Mouse (Mus musculus): Measurements from ENCODE around the gene Fbxw16.

- TF ChIP-seq POLR2A (IDR thresholded peaks at IDR 0.05; ENCODE audit: insufficient read depth, low read depth, low read length), result no peak
- no peak for TF ChIP-seq CTCF (IDR thresholded peaks at IDR 0.05)
- TF ChIP-seq EP300 (IDR thresholded peaks at IDR 0.05; ENCODE audit: insufficient read depth, low read depth, low read length), result no peak
These were observed 16.0 kb downstream of the Fbxw16 start for GRCm38 (mm10) chr9:109432956-109433355.
